Mouse (Mus musculus): ENCODE data around the gene Eipr1.

The Eipr1 gene

GRCm38 (mm10) chr12:28830471-28830870 lies 78.9 kb downstream of the Eipr1 start:
- DNase-seq: no peak

DNA sequence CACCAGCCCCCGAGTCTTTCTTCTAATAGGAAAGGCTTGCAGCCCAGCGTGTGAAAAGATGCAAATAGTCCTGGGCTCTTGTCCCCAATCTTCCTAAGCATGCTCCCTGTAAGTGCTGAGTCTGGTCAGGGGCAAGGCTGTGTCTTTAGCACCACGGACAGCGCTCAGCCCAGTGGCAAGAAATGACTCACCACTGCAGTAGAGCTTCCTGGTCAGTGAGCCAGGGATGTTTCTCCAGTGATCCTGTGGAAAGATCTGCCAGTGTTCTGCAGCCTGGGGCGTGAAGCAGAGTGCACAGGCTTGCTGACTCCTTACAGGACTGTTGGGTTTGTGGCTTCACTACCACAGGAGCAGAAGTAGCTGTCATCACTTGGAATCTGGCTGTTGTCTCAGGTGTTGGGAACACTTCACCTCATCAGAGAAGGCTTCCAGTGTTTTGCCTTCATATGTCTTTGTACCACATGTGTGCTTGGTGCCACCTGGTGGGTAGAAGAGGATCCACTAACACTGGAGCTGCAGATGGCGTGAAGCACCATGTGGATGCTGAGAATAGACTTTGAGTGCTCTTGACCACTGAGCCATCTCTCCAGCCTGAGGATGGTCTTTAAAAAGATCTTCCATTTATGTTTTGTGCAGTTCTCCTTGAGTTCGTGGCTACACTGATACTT lies 79.6 kb downstream of the Eipr1 start:
- DNase-seq: peak; percentile 50

DNA sequence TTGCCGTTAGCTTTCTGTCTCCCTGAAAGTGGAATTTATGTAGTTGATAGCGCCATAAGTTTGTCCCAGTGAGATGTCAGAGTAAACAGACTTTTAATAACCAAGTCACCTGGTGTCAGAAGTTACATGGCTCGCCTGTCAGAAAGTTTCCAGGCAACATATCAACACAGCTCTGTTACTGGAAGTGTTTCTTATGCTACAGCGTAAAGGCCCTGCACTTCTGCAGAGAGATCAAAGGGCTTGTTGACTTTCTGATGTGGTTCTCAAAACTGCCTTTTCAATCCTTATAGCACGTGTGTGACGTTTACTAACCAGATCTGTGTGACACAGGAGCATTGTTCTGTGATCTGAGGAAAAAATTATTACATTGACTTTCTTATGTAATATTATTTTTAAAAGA lies 82.7 kb downstream of the Eipr1 start:
- DNase-seq: no peak

DNA sequence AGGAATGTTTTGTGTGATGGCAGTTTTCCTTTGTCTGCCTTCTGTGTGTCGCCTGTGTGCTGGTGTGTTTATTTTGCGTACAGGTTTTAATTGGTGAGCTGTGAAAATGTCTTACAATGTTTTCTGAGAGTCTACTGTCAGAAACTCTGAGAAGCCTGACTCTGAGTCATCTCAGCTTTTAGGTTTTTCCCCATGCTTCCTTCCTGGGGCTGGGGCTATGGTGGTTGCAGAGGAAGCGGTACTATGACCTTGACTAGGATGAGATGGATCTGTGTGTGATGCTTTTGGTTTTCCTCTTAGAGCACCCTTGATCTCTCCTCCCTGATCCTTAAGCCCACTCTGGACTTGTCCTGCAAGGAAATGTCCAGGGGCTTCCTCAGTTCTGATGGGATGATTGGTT lies 84.1 kb downstream of the Eipr1 start:
- DNase-seq: no peak

GRCm38 (mm10) chr12:28838268-28838667 lies 86.7 kb downstream of the Eipr1 start:
- no peak for DNase-seq

DNA sequence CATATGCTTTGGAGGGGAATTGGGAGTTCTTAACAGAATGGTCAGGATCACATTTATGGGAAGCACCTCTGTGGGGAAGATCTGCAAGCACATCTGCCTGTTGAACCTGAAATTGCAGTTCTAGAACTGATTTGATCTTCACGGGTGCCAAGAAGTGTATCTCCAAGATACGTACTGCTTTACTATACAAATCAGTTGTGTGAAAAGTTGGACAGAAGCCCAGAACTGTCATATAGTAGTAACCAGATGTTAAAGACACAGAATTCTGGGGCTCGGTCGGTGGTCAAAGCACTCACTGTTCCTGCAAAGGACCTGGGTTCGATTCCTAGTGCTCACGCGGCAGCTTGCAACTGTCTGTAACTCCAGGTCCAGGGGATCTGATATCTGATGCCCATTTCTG lies 87.4 kb downstream of the Eipr1 start:
- DNase-seq: no peak

DNA sequence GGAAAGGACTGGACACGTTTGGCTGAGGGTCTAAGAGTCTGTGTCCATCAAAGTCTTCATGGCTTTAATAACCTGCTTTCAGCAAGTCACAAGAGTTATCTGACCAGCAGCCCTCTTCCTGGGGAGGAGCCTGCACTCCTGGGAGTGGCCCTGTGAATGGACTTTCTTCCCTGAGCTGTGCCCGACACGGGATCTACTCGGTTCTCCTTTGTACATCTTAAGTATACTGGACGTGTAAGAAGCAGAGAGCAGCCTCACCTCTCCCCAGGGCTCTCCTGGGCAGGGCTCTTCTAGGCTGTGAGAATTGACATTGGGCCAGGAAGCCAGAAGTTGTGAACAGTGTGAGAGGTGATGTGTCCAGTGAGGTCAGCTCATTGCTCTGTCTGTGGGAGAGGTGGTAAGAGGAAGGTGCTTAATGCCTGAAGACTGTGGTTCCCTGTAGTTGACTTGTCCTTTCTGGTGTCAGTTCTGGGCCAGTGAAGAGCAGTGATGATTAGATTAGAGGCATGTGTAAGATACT lies 89.6 kb downstream of the Eipr1 start:
- no peak for DNase-seq

GRCm38 (mm10) chr12:28845811-28846210 lies 94.2 kb downstream of the Eipr1 start:
- no peak for DNase-seq

GRCm38 (mm10) chr12:28847401-28847800 lies 95.8 kb downstream of the Eipr1 start:
- no peak for DNase-seq

DNA sequence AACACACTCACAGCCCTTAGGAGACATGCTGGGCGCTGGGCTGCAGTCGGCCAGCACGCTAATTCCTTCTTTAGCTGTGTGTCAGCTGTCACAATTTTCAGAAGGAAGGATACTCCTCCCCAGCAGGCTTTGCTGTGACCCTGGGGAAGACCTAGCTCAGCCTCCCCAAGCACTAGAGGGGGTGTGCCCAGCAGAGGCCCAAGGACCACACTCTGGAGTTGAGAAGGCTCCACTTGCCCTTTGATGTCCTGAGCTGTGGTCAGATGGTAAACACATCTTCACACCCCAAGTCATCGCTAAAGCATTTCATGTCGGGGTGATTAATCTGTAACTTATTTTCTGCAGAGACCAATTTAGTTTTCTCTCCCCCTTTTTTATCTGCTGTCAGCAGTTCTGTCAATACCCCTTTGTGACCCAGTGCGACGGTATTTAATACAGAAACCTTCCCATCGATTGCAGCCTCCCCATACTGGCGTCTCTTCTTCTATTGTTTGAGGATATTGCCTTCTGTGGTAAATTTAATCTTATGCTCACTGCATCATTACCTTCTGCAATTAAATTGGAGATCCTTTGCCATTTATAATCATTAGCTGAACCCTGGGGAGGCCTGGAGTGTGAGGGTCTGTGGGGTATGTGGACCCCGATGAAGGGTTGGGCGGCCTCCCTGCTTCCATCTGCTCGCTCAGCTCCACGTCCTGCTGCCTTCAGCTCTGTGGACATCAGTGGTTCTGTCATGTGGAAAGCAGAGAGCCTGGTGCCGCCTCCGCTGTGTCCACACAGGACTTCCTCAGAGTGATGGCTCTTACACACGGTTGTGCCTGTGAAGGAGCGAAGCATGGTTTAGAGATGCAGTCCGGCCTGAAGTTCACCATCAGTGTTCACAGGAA lies 97.4 kb downstream of the Eipr1 start:
- no peak for DNase-seq

GRCm38 (mm10) chr12:28859495-28860263 lies 108.1 kb downstream of the Eipr1 start:
- DNase-seq: no peak

DNA sequence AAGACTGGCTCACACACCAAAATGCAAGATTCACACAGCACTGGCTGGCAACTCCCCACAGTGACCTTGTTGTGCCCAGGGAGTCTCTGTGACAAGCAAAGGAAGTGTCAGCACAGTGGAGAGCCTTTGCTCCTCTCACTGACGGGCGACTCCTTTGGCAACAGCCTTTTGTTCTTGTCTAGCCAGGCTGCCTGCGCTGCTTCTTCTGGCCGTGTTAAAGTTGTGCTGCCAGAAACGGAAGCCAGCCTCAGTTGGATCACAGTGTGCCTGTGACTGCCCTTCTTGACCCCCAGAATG lies 108.6 kb downstream of the Eipr1 start:
- peak; percentile 20 for DNase-seq

GRCm38 (mm10) chr12:28863260-28863659 lies 111.7 kb downstream of the Eipr1 start:
- no peak for DNase-seq

- DNase-seq: no peak
Measured at GRCm38 (mm10) chr12:28866121-28866520, 114.5 kb downstream of the Eipr1 start.

GRCm38 (mm10) chr12:28868794-28869193 lies 117.2 kb downstream of the Eipr1 start:
- DNase-seq: peak; percentile 14

GRCm38 (mm10) chr12:28872271-28872670 lies 120.7 kb downstream of the Eipr1 start:
- DNase-seq: no peak

- DNase-seq: no peak
Measured at GRCm38 (mm10) chr12:28874781-28875251, 123.2 kb downstream of the Eipr1 start.

DNA sequence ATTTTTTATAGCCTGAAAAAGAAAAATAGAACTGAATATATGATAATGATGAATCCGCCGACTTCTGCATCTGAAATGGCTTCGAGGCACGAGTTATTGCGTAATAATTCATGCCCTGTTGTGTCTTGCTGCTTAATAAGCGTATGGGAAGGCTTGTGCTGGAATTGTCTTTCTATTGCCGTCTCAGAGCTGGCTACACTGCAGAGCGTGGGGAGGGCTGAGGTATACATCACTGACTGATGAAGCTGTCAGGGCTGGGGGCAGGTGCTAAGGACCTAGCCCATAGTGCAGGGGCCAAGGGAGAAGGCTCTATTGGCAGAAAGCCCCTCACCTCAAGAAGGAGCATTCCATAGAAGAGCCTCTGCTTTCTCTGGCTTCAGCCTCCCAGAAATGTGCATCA lies 123.9 kb downstream of the Eipr1 start:
- DNase-seq: no peak

GRCm38 (mm10) chr12:28880471-28880870 lies 128.9 kb downstream of the Eipr1 start:
- DNase-seq: no peak

DNA sequence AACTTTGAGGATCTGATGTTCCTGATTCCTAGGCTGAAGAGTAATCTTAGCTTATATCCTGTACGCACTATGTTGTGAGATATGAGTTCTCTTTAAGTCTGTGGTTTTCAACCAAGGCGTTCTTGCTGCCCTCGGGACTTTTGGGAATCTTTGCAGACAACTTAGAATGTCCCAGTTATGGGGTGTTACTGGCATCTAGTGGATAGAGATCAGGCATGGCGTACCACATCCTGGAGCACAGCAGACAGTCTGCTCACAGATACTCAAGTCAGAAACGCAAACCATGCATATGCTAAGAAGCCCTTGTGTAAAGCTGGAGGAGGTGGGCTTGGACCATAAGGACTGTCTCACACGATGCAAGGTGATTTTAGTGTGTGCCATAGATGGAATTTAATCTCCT lies 136.1 kb downstream of the Eipr1 start:
- no peak for DNase-seq

GRCm38 (mm10) chr12:28889068-28889674 lies 137.6 kb downstream of the Eipr1 start:
- no peak for DNase-seq

DNA sequence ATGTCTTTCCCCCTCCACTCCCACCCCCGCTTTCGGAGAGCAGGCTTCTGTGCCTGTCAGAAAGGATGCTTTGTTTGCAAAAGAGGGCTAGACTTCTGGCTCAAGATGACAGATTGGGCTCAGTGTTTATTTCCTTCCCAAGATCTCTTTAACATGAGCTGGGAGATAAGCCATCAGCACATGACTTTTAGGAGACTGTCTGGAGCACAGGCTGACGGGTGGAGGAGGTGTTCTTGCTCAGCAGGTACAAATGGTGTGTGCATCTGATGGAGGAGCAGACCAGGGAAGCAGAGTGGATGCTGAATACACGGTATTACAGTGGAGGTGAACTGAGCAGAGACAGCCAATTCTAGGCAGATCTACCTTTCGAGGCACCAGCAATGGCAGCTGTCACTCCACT lies 139.9 kb downstream of the Eipr1 start:
- DNase-seq: no peak

- DNase-seq: no peak
Measured at GRCm38 (mm10) chr12:28896577-28896976, 145.0 kb downstream of the Eipr1 start.

Data from cerebellum, adult 9-11 months (tissue).